Mouse (Mus musculus) spleen, adult 10 weeks (tissue): ENCODE measurements around the gene Mon1b. TPM values are rescaled to one million over a fixed set of nuclear protein-coding genes. Genes with fewer than 3 reads are reported as not detected.

Experiments used
- polyA plus RNA-seq: library from polyadenylated mRNA; stranded (reverse); fragments of 350-450 nt; fragmentation: Illumina TruSeq; extraction: RNeasy Lipid Tissue Mini Kit (QIAGEN cat#74804); gene quantifications from one replicate; pipeline ENCODE4 v1.2.3, GENCODE M21; 2015; ENCODE audit warnings: low replicate concordance; ENCODE audit not compliant: insufficient read depth

Gene Mon1b
- 16.7 TPM for polyA plus RNA-seq

DNA sequence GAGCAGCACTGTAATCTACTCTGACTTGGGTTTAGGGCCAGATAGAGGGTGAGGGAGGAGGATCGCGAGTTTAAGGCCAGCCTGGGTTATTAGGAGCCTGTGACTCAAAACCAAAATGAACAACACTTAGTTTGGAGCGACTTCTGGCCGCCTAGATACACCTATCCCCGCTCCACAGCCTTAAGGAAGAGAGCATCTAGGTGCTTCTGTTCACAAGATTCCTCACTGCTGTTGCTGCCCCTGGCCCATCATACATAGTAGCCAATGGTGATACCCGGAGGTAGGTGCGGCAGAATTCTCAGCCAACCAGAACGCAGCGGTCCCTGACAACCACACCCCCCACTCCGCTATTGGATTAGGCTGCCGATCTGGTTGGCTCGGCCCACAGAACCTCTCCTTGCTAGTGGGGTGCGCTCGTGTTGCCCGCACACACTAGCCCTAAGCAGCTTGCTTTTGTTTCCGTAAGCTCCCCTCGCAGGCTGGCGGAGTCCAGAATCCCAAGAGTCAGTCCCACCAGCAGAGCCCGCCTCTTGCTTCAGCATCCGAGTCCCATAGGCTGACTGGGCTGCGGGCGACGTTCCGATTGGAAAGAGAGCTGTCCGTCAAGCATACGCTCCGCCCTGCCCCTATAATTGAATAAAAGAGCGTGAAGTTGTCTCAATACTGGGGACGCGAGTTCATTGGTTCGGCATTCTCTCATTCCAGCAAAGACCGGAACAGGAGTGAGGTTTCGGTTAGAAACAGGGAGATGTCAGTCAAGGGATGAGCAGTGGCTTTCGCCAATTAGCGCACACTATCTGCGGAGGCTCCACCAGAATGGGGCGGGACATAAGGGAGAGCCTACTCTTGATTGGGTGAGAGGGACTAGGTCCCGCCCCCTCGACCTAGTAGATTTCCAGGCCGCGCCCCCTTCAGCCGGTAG, at the start of gene Mon1b:
Gene Mon1b, plus strand, starts transcription at position 918 of the 922 bp plus-strand sequence.

DNA sequence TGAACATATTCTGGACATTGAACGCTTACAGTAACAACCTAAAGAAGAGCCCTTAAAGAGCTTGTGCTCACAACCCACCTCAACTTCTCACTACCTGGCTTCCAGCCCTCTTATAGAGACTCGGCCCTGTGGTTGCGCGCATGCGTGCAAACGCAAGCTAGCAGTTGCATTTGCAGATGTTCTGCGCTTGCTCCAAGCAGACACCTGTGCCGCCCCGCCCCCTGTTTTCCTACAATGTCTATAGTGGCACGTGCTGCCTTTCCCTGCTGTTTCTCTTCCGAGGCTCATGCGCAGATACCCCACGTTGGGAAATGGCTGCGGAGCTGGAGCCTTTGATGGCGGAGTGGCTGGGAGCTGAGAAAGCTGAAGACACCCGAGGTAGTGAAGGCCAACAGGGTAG, 7.5 kb downstream of the Mon1b start, which contains the start of gene Syce1l:
Gene Syce1l, plus strand, starts transcription at position 288 of the 400 bp plus-strand sequence.

Other genes with a start within 250 kb of the Mon1b start
- not detected for gene Syce1l, start 7.6 kb downstream of the Mon1b start, polyA plus RNA-seq
- not detected for gene Adamts18, start 213.2 kb downstream of the Mon1b start, polyA plus RNA-seq